Mouse (Mus musculus): Measurements from ENCODE around the gene Cxcr5.

DNA sequence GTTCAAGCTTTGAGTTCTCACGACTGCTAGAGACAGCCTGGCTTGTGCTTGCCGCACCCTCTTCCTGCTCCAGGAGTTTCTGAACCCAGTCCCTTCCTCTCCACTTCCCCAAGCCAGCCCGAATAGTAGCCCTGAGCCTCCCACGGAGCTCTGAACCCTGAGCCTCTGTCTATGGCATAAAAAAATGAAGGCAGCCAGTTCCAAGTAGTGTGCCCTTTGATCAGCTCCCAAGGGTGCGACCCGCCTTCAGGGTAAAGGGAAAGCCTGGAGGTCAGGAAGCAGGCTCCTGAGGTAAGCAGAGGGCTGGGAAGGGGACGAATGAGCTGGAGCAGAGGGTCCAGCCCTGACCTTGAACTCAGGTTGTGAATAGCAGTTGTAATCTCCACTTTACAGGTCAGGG lies 93.5 kb downstream of the Cxcr5 start:
- TF ChIP-seq POLR2A (IDR thresholded peaks at IDR 0.05; ENCODE audit: insufficient read depth, low read length) (no peak), CTCF (IDR thresholded peaks at IDR 0.05; ENCODE audit: low read depth, low read length) (no peak)
